Mouse (Mus musculus) liver, embryonic 14.5 days (tissue): ENCODE results near the gene Zfp800.

Experiments used
- CTCF ChIP-seq: IDR thresholded peaks from 2 replicates; pipeline ENCODE4 v1.5.1; 2016; ENCODE audit warnings: antibody characterized with exemption, low read depth, control low read depth
- EP300 ChIP-seq: IDR thresholded peaks from 2 replicates; pipeline ENCODE4 v1.6.1; 2016; ENCODE audit warnings: antibody characterized with exemption, low read depth

GRCm38 (mm10) chr6:28341174-28341573 lies 56.6 kb downstream of the Zfp800 start:
- TF ChIP-seq EP300 (no peak), CTCF (no peak)
